Mouse (Mus musculus): ENCODE data around the gene Rit1.

Rit1 gene

DNA sequence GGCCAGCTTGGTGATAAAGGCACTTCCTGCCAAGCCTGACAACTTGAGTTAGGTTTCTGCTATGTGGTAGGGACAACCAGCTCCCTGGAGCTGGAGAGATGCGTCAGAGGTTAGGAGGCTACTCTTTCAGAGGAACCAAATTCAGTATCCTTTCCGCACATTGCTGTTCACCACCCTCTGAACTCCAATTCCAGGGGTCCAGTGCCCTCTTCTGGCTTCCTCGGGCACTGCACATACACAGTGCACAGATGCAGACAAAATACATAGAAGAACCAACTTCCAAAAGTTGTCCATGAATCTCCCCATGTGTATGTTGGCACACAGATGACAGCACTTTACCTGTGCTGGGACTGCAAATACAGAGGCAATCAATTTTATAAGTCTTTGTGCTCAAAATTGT, 22.0 kb downstream of the Rit1 start:
- in situ Hi-C loops (cut with MboI, MseI) = no loop called here

DNA sequence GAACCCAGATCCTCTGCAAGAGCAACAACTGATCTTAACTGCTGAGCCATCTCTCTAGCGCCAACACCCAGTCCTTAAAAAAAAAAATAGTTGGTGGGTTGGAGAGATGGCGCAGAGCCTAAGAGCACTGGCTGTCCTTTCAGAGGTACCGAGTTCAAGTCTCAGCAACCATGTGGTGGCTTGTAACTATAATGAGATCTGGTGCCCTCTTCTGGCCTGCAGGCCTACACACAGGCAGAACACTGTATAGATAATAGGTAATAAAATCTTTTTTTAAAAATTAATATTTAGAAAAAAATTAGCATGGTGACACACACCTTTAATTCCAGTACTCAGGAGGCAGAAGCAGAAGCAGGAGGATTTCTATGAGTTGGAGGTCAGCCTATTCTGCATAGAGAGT, 23.5 kb downstream of the Rit1 start:
- in situ Hi-C loops (cut with MboI, MseI) = no loop called here

DNA sequence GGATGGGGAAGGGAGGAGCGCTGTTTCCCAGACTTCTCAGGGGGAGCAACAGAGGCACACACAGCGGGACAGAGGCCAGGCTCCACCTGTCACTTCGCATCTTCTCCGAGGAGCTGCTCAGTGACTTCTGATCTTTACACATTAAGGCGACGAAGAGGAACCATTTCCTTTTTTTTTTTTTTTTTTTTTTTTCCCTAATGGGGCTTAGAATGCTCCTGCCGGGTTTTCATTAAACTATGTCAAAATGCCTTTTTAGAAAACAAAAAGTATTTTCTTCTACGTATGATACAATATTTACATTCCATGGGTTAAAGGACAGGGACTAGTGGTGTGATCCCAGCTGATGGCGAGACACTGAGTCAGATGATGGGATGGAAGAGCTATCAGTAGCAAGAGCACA, 28.9 kb downstream of the Rit1 start:
- in situ Hi-C loops (cut with MboI, MseI) = no loop called here

DNA sequence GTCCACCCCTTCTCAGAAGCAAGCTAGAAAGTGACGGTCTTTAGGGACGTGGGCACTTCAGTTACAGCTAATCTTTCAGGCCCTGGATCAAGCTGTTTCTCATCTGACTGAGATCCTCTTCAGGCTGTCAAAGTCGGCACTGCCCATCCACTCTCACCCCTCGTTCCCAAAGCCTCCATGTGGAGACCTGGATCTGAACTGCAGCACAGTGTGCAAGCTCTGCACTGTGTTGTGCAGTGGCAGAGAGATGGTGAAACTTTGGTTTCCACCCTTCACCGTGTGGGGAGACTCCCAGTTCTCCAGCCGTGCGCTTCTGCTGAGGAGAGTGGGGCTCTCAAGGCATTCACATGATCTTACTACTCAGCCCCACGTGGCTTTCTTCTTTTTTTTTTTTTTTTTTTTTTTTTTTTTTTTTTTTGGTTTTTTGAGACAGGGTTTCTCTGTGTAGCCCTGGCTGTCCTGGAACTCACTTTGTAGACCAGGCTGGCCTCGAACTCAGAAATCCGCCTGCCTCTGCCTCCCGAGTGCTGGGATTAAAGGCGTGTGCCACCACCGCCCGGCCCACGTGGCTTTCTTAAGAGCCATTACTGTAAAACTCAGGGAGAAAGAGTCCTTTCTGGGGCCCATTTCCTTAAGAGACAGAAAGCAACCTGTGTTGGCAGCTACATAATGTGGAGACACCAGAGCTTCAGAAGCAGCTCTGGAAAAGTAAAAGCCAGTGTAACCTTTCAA, 29.7 kb downstream of the Rit1 start:
- in situ Hi-C loops (cut with MboI, MseI) = no loop called here

DNA sequence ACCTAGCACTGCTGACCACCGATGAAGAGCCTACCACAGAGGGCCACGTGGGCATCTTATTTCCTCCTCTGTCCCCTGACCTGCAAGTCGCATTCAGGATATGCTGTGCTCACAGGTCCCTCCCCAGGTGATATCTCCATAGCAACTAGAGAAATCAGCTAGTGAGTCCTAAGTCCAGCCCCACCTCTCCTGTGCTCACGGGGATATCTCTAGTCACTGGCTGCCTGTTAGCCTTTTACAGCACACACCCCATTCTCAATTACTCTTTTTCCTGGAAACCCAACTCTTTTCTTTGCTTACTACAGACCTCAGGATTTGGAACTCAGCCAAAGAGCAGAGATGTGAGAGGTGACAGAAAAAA, 30.2 kb downstream of the Rit1 start:
- in situ Hi-C loops (cut with MboI, MseI) = no loop called here

DNA sequence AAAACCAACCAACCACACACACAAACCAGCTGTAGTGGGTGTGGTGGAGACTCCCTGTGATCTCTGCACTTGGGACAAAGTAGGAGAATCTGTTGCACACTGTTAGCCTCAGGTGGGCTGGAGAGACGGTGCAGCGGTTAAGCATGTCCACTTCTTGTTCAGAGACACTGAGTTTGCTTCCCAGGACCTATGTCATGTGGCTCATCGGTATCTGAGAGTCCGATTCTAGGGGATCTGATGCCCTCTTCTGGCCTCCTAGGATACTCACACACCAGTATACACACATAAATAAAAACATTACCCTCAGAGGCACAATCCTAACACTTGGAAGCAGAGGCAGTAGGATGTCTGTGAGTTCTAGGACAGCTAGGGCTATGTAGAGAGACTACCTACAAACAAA, 37.6 kb downstream of the Rit1 start:
- in situ Hi-C loops (cut with MboI, MseI) = no loop called here

DNA sequence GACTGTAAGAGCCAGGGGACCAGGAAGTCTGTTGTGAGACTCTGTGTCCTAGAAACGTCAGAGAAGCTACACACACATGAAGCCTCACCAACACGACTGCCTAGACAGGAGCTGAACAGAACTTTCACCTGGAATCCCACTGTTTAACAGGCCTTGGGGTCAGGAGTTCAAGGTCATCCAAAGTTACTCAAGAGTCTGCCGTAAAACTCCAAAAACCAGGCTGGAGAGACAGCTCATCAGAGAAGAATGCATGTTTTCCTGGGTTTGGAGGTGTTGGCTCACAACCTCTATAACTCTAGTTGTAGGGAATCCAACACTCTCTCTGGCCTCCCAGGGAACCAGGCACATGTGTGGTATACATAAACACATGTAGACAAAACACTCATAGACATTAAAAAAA, 38.9 kb downstream of the Rit1 start:
- in situ Hi-C loops (cut with MboI, MseI) = no loop called here

DNA sequence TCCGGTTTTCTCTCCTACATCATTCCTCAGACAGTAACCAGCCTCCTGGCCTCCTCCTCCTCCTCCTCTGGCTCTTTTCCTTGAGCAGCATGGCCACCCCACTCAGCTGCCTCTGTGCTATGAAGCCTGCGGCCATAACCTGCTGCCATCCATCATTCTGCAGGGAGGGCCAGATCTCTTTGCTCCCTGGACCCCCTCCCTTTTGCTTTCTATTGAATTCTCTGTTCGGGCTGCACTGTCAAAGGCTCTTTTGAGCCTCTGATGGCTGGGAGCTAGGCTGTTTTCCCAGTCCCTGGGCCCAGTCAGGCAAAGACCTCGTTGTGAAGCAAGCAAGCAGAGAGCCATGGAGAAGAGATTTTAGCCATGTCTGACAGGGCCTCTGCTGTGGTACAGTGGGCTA, 39.6 kb downstream of the Rit1 start:
- in situ Hi-C loops (cut with MboI, MseI) = no loop called here

DNA sequence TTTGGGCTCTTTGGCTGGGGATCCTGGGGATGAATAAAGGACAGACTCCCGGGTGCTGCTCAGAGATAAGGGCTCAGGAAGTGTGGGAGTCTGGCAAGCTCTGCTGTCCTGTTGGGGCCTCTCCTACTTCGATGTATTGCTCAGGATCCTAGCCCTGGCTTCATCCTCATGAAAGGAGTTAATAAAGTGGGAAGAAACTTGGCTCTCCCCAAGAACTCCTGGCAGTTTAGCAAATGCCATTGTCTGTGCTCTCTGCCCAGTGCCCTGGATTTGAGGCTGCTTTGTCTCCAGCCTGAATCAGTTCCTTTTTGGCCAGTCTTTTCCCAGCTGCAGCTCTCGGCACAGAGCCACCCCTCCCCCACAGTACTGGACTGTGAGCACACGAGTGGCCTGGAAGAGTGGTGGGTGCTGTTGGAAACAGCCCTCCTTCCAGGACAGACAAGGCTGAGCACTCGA, 41.4 kb downstream of the Rit1 start:
- in situ Hi-C loops (cut with MboI, MseI) = no loop called here

DNA sequence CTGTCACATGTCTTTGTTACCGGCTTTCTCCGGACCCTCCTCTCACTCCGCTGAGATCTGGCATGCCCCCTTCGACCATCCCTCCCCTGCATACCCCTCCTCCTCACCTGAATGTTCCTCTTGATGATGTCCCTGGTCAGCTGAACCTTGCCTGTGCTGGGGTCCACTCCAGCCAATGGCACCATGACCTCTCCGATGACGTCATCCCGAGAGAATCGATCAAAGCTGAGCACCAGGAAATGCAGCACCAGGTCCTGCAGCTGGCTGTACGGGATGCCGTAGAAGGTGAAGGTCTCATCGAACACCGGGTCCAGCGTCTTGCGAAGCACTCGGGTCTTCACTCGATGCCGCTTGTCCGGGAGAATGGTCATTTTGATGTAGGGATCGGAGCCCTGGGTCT, 45.0 kb downstream of the Rit1 start:
- in situ Hi-C loops (cut with MboI, MseI) = no loop called here

DNA sequence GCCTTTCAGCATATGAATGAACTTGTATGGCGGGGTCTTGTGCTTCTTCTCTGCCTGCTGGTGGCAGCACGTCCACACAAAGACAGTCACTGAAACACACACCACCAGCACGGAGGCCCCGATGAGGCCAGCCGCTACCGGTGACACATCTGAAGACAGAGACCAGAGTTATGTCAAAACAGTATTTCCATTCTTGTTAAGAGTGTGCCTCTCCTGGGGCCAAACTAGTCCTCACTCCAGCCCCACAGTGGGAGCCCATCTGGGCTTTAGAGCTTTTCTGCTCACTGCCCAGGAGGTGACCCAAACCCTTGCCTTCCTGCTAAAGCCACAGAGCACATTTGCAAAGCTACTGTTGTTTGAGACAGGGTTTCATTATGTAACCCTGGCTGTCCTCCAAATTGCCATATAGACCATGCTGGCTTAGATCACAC, 45.8 kb downstream of the Rit1 start:
- in situ Hi-C loops (cut with MboI, MseI) = no loop called here

DNA sequence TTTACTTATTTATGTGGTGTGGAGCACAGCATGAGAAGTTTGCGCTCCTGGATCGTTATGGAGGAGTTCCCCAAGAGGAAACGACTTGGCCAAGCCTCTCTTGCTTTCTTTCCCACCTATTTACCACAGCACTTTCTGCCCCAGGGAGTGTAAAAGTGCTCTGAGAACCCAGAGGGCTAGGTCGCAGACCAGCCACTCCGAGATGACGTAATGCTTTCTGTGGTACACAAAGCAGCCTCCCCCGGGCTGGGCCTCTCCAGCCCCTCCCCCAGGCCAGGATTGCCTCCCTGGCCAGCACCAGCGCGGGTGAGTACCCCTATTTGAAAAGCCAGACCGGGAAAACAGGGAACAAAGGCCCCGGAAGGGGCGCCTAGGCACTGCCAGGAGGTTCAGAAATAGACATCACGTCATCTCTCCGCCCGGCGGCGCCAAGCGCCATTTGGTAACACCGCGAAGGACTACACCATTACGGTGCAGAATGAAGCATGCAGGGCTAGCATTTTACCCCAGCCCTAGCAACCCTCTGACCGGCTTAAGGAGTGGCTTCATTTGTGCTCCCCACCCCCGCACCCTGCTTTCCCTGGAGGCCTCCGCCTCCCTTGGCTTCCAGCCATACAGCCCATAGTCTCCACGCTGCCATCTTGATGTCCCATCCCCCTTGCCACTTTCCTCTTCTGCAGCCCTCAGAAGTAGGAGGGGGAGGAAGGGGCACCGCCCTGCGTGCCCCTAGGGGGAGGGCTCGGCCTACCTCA, 54.7 kb downstream of the Rit1 start:
- in situ Hi-C loops (cut with MboI, MseI) = loop anchor here (5.0 kb wide), 1 partner anchor 61 kb away; no protein-coding TSS in a partner anchor

DNA sequence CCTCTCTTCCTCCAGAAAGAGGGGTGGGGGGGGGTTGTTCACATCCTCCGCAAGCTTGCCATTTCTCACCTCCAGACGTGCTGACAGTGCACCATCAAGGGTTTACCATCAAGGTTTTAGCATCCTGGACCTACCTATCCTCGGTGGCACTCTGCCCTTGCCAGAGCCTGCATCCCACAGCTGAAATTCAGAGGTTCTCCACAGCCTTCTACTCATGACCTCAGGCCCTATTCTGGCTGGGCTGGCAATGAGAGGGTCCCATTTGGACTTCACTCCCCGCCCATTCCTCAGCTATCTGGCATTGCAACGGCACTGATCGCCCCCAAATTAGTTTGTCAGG, 55.3 kb downstream of the Rit1 start:
- in situ Hi-C loops (cut with MboI, MseI) = loop anchor here (5.0 kb wide), 1 partner anchor 60 kb away; no protein-coding TSS in a partner anchor

DNA sequence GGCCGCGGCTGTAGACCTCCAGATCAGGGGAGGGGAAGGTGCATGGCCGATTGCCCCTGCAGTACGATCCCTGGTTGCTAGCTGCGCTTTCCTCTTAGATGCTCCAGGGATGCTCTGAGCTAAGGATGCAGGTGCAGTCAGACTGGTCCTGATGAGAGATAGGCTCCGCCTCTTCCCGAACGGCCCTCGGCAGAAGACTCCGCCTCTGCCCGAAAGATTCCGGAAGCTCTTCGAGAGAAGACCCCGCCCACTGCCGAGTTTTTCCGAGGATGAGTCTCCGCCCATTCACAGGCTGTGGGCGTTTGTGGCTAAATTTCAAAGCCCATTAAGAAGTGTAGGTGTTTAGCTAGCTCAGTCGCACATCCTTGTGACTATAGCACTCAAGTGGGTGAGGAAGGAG, 55.8 kb downstream of the Rit1 start:
- in situ Hi-C loops (cut with MboI, MseI) = loop anchor here (5.0 kb wide), 1 partner anchor 60 kb away; no protein-coding TSS in a partner anchor

DNA sequence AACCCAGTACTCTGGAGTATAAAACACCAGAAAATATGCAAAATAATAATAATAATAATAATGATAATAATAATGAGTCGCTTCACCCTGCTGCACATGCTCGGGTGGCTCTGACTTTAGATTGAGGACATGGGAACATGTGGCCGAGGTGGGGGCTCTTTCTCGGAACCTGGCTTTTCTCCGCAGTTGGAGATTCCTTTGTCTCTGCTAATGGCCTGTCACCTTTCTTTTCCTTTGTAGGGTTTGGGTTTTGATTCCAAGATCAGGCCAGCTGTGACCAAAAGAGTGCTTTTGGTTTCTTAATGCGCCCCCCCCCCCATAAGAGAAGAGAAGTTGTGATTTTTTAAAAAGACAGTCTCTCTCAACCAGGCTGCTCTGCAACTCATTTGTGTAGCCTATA, 56.5 kb downstream of the Rit1 start:
- in situ Hi-C loops (cut with MboI, MseI) = loop anchor here (5.0 kb wide), 1 partner anchor 59 kb away; no protein-coding TSS in a partner anchor

DNA sequence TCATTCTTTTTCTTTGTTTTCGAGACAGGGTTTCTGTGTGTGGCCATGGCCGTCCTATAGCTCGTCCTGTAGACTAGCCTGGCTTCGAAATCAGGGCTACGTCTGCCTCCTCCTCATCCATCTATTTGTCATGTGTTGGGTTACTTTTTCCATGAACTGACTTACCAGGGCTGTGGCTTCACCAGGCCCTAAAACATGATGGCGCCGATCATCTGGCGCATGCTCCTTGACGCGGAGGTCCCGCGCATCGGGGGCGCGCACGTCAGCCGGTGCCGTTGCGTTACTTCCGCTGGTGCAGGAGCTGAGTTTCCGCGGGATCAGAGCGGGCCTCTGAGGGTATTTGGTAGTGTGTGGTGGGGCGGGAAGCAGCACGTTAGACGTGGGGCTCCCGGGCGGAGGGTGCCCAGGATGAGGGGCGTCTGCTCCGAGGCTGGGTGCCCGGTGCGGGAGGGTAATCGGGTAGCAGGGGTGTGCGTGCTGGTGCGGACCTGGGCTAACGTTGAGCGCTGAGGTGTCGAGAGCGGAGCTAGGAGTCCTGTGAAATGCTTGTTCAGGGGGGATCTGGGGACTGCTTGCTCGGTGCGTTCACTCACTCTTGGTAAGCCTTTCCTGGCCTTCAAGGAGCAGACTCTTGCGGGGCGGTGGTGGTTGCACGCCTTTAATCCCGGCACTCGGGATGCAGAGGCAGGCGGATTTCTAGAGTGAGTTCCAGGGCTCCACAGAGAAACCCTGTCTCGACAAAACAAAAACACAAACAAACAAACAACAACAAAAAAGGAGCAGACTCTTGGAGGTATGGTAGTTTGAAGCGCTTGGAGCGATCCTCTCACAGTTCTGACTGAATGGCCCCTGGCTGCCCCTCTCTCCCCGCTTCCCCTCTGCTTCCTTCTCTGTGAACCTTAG, 58.6 kb downstream of the Rit1 start, which contains the start of gene Syt11:
Gene Syt11 (minus strand): TSS at position 226 of the 903 bp plus-strand sequence.
- in situ Hi-C loops (cut with MboI, MseI) = loop anchor here (5.0 kb wide), 1 partner anchor 57 kb away; no protein-coding TSS in a partner anchor
